Mouse (Mus musculus): Measurements from ENCODE around the gene Gdpd3. TPM values are rescaled to one million over a fixed set of nuclear protein-coding genes. Genes with fewer than 3 reads are reported as not detected.

The Gdpd3 gene
- total RNA-seq, 2 experiments from 2014 or later = 1.6 TPM

DNA sequence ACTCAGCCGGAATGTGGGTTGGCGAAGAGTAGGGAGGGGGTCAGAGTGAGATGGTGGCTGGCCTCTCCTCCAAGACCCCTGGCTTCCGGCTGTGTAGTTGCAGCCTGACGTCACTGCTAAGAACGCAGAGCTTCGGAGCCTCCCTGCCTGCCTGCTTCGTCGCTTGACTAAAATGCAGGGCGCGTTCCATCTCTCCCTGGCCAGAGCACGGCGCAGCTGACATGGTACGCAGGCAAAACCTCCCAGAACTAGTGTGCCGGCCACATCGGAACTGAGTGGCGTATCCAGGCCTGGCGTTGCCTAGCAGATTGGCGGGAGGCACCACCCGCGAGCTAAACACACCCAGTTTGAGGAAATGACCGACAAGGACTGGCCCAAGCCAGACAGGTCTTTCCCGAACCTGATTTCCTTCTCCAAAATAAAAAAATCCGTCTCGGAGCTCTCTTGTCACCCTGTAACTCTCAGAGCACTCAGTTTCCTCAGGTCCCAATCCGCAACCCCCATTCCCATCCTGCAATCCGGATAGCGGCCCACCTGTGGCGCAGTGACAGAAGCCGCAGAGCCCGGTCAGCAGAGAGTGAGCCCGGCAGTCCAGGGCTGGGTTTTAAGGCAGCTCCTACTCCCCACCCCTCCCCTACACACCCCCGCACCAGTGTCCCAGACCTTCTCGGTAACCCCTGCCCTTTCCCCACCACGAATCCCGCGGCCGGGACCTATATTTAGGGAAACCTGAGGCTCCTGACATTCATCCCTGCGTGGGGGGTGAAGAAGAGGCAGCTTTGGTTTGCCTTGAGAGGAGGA lies 33.5 kb downstream of the Gdpd3 start:
- DNase-seq = peak in 1 of 2 experiments; percentile 81
- intact Hi-C loops (cut with DNase I) = loop anchor here (2.0 to 5.0 kb wide), 2 partner anchors 41 to 63 kb away; partner anchors contain the start of genes Hirip3, Ino80e and Mapk3

DNA sequence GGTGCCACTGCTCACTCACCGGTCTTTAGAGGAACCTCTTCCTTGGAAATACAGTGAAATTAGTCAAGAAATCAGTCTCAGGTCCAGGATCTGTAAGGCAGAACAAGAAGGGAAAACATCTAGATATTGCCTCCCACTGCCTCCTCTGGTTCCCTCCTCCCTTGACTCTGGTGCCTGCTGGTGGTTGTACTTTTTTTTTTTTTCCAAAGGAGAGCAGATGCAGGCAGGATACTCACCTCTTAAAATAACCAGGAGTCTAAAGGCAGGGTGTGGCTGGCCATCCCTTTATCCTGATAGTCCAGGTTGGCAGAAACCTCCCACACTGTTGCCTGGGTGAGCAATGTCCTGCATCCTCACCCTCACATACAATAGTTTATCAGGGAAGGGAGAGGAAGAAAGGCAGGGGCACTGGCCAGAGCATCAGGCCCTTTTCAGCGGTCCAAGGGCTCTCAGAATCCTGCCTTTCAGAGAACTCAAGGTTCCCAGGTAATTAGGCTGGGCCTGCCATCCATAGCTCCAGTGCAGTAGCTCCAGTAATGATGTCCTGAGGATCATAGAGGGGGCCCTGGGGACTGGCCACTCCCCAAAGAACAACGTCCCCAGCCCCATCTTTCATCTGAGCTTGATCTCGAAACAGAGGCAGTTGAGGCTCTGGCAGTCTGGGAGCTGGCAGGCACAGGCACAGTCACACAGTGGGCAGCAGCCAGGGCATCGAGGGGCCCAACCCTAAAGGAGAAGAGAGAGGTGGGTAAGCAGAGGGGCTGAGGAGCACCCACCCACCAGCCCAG lies 34.3 kb downstream of the Gdpd3 start:
- DNase-seq = no peak

DNA sequence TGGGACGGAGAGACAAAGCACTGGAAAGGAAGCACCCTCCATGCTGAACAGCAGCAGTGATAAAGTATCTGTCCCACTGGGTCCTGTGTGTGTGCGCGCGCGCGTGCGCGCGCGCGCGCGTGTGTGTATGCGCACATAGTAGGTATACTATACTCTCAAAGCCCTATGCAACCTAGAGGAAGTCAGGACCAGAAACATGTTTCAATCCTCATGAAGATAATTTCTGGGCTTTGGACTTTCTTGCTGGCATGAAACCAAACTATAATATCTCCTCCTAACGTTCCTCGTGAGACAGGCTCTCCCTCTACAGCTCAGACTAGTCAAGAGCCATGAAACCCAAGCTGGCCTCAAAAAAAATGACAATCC lies 34.9 kb downstream of the Gdpd3 start:
- no peak for DNase-seq
- intact Hi-C loops (cut with DNase I) = loop anchor here (5.0 kb wide), 1 partner anchor 61 kb away; the partner anchor contains the start of genes Hirip3 and Ino80e

More for the DNA sequence above, 34.3 kb downstream of the Gdpd3 start:
- intact Hi-C loops (cut with DNase I) = loop anchor here (5.0 kb wide), 1 partner anchor 62 kb away; the partner anchor contains the start of genes Hirip3 and Ino80e

DNA sequence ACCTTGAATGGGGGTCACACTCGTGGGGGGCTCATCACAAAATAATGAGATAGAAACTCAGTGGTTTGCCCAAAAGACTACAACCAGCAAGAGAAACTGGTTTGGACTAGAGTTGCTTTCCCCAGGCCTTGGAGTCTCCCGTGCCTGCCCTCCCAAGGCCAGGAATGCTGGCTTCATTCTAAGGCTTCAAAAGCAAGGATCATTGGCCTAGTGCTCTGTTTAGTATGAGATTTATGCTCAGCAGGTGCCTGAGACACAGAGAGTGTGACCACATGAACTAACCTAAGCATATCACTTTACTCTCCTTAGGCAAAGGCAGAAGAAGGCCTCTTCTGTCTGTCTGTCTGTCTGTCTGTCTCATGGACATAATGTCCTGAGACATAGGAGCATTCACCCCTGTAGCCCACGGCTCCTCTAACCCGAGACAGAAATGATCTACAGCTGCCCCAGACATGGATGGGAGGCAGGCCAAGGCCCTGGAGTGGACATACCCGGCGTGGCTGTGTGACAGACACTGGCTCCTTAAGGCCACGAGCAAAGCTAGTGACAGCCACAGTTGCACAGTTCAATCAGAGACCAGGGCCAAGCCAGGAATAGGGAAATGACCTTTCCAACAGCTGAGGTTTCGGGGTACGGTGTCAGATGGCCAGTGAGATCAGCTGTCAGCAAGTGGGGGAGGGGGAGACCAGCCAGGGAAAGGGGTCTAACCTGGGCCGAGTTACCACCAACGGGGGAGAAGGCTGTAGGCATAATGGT lies 36.2 kb downstream of the Gdpd3 start:
- DNase-seq = no peak
- intact Hi-C loops (cut with DNase I) = loop anchor here (5.0 kb wide), 1 partner anchor 60 kb away; the partner anchor contains the start of genes Hirip3 and Ino80e

DNA sequence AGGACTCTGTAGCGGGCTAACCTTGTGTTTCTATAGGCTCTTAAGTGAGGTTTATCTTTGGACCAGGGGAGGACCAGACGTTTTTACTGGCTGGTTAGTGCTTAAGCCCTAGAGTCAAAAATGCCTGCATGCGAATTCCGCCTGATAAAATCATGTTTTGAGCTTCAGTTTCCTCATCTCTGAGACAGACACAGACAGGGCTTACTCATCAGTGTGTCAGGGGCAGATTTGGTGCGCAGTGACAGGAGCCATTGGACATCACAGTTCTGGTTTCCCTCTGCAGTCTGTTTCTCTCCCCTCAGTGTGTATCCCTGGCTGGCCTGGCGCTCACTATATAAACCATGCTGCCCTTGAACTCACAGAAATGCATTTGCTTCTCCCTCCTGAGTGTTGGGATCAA lies 37.0 kb downstream of the Gdpd3 start:
- intact Hi-C loops (cut with DNase I) = loop anchor here (5.0 kb wide), 1 partner anchor 59 kb away; the partner anchor contains the start of genes Hirip3 and Ino80e
- no peak for DNase-seq

DNA sequence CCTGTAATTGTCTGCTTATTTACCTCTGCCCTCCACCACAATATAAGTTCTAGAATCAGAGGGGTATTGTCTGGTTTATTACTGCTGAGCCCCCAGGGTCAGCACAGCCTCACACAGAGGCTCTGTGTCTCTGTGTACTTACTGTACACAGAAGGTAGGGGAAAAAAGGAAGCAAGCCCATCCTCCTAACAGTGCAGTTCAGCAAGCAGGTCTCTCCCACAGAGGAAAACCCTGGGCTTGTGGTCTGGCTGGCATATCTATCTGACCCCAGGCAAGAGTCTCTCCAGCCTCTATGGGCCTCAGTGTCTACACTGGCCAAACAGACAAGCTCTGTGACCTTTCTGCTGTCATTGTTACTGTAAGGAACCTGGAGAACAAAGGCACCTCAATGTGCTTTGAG lies 37.6 kb downstream of the Gdpd3 start:
- no peak for DNase-seq
- intact Hi-C loops (cut with DNase I) = loop anchor here (5.0 kb wide), 1 partner anchor 59 kb away; the partner anchor contains the start of genes Hirip3 and Ino80e

DNA sequence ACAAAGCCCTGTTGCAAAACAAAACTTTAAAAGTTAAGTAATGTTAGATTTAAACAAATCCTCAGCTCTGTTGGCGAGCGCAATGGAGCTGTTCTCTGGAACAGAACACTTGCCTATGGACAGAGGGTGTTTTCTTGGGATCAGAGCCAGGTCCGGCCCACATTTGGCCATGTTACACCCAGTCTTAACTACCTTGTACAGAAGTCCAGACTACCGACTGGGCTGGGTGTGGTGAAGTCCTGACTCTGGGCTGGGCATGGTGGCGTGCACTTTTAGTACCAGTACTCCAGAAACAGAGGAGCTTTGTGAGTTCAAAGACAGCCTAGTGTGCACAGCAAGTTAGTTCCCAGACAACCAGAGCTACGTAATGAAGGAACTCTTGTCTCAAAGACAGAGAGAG lies 40.8 kb downstream of the Gdpd3 start:
- DNase-seq = no peak
- intact Hi-C loops (cut with DNase I) = no loop called here

DNA sequence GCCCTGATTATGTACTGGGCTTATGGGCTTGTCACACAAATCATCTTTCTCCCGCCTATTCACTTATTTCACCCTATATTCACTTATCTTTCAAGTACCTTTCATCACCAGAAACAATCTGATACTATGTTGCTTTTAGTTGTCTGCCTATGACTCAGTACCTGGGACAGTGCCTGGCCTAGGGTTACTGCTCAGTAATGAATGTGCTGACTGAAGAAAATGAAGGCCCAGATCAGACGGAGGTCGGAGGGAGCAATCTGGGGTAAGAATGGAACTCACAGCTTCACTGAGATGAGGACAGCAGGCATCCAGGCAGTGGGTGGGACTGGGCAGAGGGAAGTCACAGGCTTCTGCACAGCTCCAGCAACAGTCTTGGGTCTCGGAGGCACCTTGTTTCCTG lies 41.3 kb downstream of the Gdpd3 start:
- no peak for DNase-seq
- intact Hi-C loops (cut with DNase I) = no loop called here

DNA sequence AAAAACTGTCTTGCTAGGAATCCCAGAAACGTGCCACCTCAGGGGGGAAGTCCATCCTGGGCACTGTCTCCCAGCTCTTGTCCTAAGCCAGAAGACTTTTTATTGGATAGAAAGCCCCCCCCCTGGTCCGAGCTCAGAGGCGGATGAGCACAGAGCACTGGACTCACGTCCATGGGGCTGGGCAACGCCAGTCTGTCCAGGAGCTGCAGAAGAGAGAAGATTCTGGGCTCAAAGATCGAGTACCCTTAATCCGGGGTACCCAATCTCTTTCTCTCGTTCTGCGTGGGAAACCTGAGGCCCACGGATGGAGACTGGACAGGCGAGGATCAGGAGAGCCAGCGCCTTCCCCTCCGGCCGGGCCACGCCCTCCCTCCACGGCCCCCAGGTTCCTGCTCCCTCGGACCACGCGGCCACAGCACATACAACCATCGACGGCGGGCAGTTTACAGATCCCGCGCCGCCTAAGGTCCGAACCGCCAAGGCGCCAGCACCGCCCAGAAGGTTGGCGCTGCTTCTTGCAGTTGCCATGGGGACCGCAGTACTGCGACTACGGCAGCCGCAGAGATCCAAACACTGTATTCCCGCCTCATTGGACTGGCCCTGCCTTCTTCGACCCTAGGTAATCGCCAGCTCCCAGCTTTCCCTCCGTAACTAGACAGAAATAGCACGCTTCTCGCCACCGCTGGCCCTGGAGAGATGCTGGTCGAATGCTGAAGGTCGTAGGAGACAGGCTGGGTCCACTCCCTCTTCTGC lies 42.7 kb downstream of the Gdpd3 start:
- DNase-seq = peak; percentile 88
- intact Hi-C loops (cut with DNase I) = no loop called here

DNA sequence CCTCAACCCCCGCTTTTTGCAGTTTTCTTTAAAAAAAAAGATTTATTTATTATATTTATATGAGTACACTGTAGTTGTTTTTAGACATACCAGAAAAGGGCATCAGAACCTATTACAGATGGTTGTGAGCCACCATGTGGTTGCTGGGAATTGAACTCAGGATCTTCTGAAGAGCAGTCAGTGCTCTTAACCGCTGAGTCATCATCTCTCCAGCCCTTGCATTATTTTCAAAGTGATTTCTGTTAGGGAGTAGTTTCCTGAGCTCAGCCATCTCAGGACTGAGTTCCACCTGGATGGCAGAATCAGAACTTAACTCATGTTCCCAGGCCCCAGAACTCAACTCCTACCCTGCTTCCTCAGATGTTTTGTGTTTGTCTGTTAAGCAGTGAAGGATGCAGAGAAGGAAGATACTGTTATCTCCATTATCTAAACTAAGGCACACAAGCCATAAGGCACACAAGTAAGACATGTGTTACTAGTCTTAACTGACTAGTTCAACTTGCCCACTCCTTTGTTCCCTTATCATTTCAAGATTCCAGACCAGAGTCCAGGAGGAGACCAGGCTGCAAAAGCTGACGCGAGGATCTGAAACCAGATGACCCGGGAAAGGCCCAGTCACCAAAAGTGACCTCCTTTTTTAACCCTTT lies 43.7 kb downstream of the Gdpd3 start:
- DNase-seq = no peak
- intact Hi-C loops (cut with DNase I) = no loop called here

DNA sequence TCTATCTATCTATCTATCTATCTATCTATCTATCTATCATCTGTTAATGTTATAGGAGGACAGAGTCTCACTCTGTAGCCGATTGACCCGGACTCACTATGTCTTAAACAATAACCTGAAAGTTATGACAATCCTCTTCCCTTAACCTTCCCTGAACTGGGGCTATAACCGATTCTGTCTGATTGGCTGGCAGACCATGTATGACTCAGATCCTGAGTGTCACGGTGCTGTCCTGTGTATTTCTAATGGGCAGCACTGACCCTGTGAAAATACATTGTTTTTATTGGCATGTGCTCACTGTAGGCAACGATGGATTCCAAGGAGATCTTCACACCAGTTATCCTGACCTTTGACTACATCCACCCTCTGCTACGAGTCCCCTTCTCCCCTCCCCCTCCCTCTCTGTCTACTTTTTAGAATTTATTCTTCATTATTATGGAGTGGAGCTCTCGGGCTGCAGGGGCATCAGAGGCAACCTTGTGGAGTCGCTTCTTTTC lies 49.6 kb downstream of the Gdpd3 start:
- DNase-seq = no peak
- intact Hi-C loops (cut with DNase I) = no loop called here

DNA sequence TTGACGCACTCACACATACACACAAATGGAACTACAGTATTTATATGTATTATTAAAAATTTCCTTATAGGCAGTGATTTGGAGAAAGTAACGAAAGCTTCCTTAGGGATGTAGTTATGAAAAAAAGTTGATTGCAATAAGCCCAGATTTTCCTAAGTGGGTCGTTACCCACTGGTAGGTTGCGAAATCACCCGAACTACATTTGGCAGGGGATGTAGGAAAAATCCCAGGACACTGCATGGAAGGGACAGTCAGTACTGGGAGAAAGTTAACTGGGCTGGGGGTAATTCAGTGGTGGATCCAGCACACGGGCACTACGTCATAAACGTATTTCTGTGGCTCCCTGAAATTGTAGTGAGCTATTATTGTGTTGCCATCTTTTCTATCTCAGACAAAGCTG lies 50.4 kb downstream of the Gdpd3 start:
- DNase-seq = no peak
- intact Hi-C loops (cut with DNase I) = no loop called here

DNA sequence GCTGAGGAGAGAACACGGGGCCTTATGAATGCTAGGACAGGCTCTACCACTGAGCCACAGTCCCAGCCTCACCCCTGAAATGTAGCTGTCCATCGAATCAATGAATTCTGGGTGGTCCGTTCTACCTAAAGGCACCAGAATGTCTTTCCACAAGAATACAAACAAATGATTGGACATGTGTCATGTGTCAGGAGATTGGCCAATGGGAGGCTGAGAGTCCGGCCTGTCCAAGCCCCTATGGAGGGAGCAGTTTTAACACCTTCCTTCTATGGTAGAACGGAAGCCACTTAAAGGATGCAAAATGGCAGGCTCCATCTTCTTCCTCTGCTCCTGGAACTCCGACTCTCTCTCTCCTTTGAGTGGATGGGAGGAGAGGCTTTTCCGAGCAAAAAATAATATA lies 51.5 kb downstream of the Gdpd3 start:
- intact Hi-C loops (cut with DNase I) = no loop called here
- no peak for DNase-seq

DNA sequence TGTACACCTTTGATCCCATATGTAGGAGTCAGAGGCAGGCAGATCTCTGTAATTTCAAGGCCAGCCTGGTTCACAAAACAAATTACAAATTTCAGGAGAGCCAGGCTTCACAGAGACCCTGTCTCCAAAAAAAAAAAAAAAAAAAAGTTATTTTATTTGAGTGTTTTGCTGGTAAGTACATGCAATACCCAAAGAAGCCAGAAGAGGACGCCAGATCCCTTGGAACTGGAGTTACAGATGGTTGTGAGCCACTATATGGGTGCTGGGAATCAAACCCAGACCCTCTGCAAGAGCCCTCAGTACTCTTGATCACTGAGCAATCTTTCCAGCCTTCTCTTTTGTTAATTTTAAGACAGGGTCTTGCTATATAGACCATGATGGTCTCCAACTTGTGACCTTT lies 52.7 kb downstream of the Gdpd3 start:
- intact Hi-C loops (cut with DNase I) = no loop called here
- DNase-seq = no peak

DNA sequence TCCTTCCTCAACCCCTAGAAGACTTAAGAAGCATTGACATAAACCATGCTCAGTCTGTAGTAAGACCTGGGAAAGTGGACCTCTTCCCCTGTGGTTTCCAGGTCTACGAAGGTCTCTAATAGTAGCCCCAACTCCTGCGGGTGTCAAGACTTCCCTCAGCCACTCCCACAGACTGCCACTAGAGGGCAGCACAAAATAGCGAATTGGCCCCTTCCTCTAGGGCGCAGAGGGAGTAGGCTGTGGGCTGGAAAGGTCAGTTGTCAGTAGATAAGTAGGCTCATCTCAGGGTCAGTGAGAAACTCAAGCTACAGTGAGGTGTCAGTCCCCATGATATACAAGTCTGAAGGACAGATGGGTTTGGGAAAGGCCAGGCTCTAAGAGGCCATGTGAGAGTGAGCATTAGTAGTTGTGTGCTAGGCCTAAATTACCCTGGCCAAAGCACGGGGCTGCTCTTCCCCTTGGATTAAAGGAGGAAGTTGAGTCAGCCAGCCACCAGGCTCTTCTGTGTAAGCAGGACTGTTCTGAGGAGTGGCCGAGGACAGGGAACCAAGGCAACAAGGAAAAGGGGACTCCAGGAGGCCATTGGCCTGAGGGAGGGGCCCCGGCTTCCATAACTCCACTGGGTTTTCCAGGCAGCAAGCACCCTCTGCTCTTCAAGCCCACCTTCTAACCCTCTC lies 55.8 kb downstream of the Gdpd3 start:
- intact Hi-C loops (cut with DNase I) = loop anchor here (2.0 kb wide), 2 partner anchors 141 to 283 kb away; no protein-coding TSS in a partner anchor
- peak; percentile 86 to 88 for DNase-seq

DNA sequence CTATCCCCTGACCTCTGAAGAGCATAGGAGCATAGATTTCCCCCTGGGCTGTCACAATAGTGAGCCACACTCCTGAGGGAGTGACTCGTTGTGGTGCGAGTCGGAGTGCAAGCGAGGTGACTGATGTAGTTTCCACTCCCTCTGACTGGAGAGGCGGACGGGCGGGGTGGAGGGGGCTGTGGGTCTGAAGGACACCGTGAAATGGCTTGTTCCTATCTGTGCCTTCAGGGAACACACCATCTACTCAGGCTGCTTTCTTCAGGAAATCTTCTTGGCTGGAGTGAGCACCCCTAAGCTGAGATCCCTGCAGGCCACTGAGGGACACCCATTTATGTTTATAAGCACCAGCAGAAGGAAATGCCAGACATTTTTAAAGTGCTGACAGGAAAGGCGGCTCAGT lies 56.6 kb downstream of the Gdpd3 start:
- DNase-seq = peak; percentile 25 to 29
- intact Hi-C loops (cut with DNase I) = loop anchor here (2.0 kb wide), 2 partner anchors 140 to 282 kb away; no protein-coding TSS in a partner anchor

DNA sequence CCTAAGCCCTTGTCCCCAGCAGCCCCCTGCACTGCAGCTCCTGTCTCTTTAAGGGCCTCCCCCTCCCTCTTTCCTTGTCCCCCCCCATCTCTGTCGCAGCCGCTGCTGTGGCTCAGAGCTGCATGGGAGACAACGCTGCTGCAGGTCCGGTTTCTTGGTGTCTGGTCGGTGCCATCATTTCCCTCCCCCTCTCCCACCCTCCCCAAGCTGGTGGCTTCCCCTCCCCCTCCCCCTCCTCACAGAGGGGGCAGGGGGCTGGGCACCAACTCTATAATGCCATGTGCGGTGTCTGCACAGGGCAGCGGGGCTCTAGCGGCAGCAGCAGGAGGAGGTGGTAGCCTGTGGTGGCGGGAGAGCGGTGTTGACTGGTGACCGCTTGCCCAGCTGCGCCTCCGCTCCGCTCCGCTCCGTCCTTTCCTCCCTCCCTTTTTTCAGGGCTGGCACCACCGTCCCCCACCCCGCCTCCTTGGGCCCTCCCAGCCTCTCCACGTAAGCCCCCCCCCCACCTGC lies 57.1 kb downstream of the Gdpd3 start:
- no peak for DNase-seq
- intact Hi-C loops (cut with DNase I) = loop anchor here (2.0 kb wide), 2 partner anchors 140 to 282 kb away; no protein-coding TSS in a partner anchor

DNA sequence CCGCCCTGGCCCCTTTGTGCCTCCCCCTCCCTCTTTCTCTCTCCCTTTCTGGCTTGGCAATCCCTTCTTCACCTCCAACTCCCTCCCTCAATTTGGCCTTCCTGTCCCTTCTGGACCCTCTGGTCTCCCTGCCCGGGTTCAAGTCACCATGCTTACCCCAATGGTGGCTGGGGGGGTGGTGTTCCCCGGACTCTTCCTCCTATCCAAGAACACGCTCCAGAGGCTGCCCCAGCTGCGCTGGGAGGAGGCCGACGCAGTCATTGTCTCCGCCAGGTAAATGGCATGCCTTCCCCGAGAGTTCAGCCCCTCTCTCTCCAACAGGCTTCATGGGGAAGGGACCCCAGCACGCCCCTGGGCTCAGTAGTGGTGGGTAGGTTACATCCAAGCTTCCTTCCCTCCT lies 57.8 kb downstream of the Gdpd3 start:
- intact Hi-C loops (cut with DNase I) = loop anchor here (2.0 kb wide), 2 partner anchors 139 to 281 kb away; no protein-coding TSS in a partner anchor
- DNase-seq = no peak
